Mouse (Mus musculus) heart, embryonic 10.5 days (tissue): ENCODE data around the gene Itga3. TPM values are rescaled to one million over a fixed set of nuclear protein-coding genes. Genes with fewer than 3 reads are reported as not detected.

Experiments used
- DNase-seq: peaks from one replicate; pipeline ENCODE4 v3.0.0-alpha.2; 2017; ENCODE audit warnings: low spot score
- H3K27ac ChIP-seq: fragments of 300-500 bp; sonication (generic); 2 replicates; pipeline ENCODE4 v1.5.1; 2016; ENCODE audit warnings: mild to moderate bottlenecking
- H3K27me3 ChIP-seq: fragments of 300-500 bp; sonication (generic); 2 replicates; pipeline ENCODE4 v1.6.1; 2016; ENCODE audit warnings: mild to moderate bottlenecking; ENCODE audit not compliant: poor library complexity, insufficient read depth, severe bottlenecking
- H3K36me3 ChIP-seq: fragments of 300-500 bp; sonication (generic); 2 replicates; pipeline ENCODE4 v1.6.1; 2016; ENCODE audit warnings: mild to moderate bottlenecking, moderate library complexity
- H3K4me1 ChIP-seq: fragments of 300-500 bp; sonication (generic); 2 replicates; pipeline ENCODE4 v1.6.1; 2016; ENCODE audit warnings: mild to moderate bottlenecking
- H3K4me3 ChIP-seq: fragments of 300-500 bp; sonication (generic); 2 replicates; pipeline ENCODE4 v1.5.1; 2016; ENCODE audit warnings: mild to moderate bottlenecking, moderate library complexity
- H3K9me3 ChIP-seq: fragments of 300-500 bp; sonication (generic); 2 replicates; pipeline ENCODE4 v1.6.1; 2016; ENCODE audit warnings: mild to moderate bottlenecking, moderate library complexity
- WGBS: fragments of 180-500 bp; shearing (Covaris S2); methylation state at CpG from one replicate; pipeline ENCODE4 v1.1.7; 2016; 5-methylcytosine and 5-hydroxymethylcytosine counted together
- polyA plus RNA-seq: library from polyadenylated mRNA; unstranded; fragments of >200 nt; fragmentation: Nextera tagmentation; extraction: Ambion mirVana; gene quantifications from 2 replicates; pipeline ENCODE4 v1.2.1, GENCODE M21; 2016

Itga3 gene
- polyA plus RNA-seq, 1 experiment from 2014 or later = 13.8 TPM

DNA sequence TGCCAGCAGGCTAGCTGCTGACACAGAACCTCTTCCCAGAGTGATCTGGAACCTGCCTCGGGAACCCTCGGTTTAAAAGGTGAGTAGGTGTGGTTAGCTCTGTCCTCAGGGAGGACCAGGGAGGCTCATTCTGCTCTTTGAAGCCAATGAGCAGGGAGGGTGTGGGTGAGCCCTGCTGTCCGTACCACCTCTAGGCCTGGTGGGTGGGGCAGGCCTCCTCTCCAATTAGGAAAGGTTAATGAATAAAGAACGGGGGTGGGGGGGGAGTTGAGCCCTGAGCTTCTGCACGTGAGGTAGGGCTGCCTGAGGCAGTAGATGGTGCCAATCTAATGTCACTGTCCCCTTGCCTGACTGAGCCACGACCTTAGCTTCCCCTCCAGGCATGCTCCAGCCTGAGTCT, 43.7 kb downstream of the Itga3 start:
- DNase-seq = no peak
- WGBS = 26% methylated on average over 6 of the region's 6 CpGs
- Histone ChIP-seq H3K4me1 (peaks cover 33% of the 10 kb centered on the region), H3K9me3 (no peaks in the 10 kb centered on the region), H3K36me3 (peaks cover 45% of the 10 kb centered on the region; the same call in 1 of the 2 replicates), H3K27ac (peak overlapping the region; percentile 53), H3K4me3 (no peak overlapping the region), H3K27me3 (peaks cover 56% of the 10 kb centered on the region)

DNA sequence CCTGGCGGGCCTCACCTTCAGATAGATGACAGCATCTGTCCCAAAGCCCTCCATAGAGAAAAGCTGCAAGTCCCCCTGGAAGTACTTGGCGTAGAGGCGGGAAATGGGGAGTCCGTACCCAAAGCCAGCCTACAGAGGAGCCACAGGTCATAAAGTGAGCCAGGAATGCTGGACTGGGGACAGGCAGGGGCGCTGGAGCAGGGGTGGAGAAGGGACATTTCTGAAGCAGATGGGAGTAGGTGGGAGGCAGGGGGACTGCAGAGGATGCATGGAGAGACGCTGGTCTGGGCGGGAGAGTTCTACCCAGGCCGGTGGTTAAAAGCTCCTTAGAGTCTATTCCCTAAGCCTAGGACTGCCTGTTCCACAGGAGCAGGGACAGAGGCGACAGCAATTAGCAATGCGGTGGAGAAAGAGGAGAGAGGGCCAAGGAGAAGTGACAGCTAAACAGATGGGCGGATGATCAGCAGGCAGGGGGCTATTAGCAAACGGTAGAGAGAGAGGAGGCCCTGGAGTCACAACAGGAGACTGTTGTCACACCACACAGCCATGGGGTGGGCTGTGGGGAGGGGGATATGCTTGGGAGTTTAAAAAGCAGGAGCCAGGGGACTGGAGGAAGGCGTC, 48.6 kb downstream of the Itga3 start:
- H3K4me1 ChIP-seq = peaks cover 27% of the 10 kb centered on the region
- peaks cover 41% of the 10 kb centered on the region for H3K27me3 ChIP-seq
- H3K36me3 ChIP-seq = peaks cover 65% of the 10 kb centered on the region
- WGBS = 27% methylated on average over 13 of the region's 13 CpGs
- H3K9me3 ChIP-seq = no peaks in the 10 kb centered on the region
- no peak overlapping the region for H3K27ac ChIP-seq
- H3K4me3 ChIP-seq = no peak overlapping the region
- DNase-seq = no peak

DNA sequence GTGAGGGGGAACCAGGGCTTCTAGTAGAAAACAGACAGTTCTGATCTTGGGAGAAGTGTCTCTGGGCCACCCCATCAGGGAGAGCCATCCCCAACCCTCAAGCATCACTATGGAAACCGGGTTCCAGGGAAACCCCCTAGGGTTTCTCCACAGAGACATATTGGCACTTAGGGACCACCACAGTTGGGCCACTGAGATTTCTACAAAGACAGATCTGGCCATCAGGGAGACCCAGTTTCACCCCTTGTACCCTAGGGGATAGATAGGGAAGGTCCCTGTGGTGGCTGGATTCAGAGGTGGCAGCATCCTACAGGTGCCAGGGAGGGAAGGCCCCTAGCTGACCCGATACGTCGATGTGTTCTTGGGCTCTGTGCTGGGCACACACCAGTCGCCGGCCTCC, 49.8 kb downstream of the Itga3 start:
- peaks cover 31% of the 10 kb centered on the region for H3K27me3 ChIP-seq
- WGBS = 72% methylated on average over 6 of the region's 6 CpGs
- H3K4me1 ChIP-seq = peaks cover 23% of the 10 kb centered on the region
- H3K36me3 ChIP-seq = peaks cover 72% of the 10 kb centered on the region
- DNase-seq = no peak
- H3K27ac ChIP-seq = no peak overlapping the region
- H3K4me3 ChIP-seq = no peak overlapping the region
- no peaks in the 10 kb centered on the region for H3K9me3 ChIP-seq

DNA sequence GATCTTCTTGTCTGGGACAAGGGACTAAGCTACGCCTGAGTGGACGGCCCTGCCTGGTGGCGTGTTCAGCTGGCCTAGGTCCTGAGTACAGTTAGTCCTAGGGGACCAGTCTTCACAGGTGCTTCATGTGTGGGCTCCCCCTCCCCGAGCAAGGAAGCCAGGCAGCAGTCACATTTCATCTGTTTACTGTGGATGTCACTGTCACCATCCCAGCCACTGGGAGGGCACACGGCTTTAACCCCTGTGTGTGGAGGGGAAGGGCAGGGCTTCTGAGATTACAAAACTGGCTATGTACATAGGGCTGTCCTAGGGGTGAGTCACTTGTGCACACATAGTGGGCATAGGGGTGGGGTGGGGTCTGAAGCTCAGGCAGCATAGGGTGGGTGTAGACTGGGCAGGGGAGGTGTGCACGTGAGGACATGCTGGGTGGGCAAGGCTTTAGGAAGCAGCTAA, 50.5 kb downstream of the Itga3 start:
- peaks cover 34% of the 10 kb centered on the region for H3K27me3 ChIP-seq
- no peaks in the 10 kb centered on the region for H3K9me3 ChIP-seq
- H3K4me3 ChIP-seq = no peak overlapping the region
- peaks cover 23% of the 10 kb centered on the region for H3K4me1 ChIP-seq
- H3K36me3 ChIP-seq = peaks cover 75% of the 10 kb centered on the region
- 79% methylated on average over 6 of the region's 6 CpGs for WGBS
- no peak overlapping the region for H3K27ac ChIP-seq
- DNase-seq = no peak

DNA sequence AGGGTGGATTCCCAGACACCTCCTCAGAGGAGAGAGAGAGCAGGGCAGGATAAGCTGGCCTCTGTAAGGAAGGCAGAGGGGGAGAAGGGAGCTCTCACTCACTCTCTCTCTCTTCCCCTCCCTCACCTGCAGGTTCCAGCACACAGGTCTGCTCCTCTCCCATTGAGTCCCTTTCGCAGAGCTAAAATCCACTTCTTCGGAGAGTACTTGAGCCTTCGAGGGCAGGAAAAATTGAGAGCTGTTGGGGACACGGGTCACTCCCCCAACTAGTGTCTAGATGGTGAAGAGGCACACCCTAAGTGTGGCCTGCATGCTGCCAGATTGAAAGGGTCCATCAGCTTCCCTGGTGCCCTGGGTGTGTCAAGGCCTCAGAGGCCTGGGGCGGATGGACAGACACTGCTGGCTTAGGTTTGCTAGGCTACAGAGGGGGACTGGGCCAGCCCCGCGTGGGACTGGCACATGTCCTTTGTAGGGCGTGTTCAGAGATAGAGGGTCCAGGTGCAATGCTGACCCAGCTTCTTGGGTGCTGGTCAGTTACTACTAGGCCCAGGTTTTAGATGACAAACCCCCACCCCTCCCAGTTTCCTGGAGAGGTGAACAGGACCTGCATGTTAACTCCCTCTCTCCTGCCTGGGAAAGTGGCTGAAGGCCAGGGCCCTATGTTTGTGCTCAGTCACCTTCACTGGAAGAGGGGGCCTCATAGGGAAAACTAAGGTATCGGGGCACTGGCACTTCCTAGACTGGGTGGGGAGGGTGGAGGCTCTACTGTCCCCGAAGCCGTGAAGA, 51.2 kb downstream of the Itga3 start:
- Histone ChIP-seq H3K4me1 (peaks cover 23% of the 10 kb centered on the region), H3K9me3 (no peaks in the 10 kb centered on the region), H3K27ac (no peak overlapping the region), H3K36me3 (peaks cover 82% of the 10 kb centered on the region), H3K4me3 (no peak overlapping the region), H3K27me3 (peaks cover 40% of the 10 kb centered on the region)
- 86% methylated on average over 11 of the region's 11 CpGs for WGBS
- no peak for DNase-seq

DNA sequence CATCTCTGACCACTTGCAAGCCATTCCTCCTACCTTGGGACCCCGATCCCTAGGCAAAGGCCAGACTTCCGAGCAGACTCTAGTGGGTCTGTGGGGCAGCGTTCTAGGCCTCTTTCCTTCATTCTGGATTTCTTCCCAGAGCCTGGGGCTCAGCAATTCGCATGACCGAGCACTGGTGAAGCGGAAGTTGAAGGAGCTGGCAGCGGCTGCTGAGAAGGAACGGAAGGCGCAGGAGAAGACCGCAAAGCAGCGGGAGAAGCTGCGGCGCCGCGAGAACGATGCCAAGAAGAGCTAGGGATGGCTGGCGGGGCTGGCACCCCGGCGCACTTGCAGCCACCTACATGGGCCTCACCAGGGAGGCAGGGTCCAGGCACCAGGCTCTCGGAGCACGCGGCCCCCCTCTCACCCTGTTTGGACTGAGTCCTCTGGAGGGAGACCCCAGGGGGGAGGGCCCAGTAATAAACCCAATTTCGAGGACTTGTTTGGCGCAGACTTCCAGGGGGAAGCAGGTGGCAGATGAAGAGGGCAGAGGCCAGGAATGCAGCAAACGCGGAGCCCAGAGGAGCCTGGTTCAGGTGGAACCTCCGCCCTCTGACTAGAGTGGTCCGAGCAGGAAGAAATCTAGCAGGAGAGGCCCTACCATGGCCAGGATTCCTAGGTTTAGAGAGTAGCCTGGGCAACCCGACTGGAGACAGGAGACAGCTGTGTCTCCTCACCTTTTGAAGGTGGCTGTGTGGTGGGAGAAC, 52.0 kb downstream of the Itga3 start:
- peaks cover 86% of the 10 kb centered on the region for H3K36me3 ChIP-seq
- H3K4me3 ChIP-seq = no peak overlapping the region
- peaks cover 48% of the 10 kb centered on the region for H3K27me3 ChIP-seq
- no peaks in the 10 kb centered on the region for H3K9me3 ChIP-seq
- 73% methylated on average over 29 of the region's 29 CpGs for WGBS
- H3K4me1 ChIP-seq = peaks cover 27% of the 10 kb centered on the region
- no peak for DNase-seq
- H3K27ac ChIP-seq = no peak overlapping the region

DNA sequence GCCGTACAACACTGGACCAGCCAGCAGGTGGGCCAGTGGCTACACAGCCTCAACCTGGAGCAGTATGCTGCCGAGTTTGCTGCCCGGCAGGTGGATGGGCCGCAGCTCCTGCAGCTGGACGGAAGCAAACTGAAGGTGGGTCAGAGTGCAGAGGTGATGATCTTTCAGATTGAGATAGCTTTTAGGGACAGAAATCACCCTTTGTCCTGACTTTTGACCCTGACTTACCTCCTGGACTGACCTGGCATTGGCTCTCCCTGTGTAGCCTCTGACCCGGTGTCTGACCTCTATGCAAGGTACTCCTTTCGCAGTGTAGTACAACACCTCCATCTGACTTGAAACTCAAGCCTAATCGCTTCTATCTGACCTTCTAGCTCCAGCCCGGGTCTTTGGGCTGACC, 53.1 kb downstream of the Itga3 start:
- Histone ChIP-seq H3K9me3 (no peaks in the 10 kb centered on the region), H3K4me1 (peaks cover 21% of the 10 kb centered on the region), H3K27me3 (peaks cover 55% of the 10 kb centered on the region), H3K27ac (no peak overlapping the region), H3K36me3 (peaks cover 88% of the 10 kb centered on the region), H3K4me3 (no peak overlapping the region)
- WGBS = 95% methylated on average over 9 of the region's 9 CpGs
- no peak for DNase-seq

DNA sequence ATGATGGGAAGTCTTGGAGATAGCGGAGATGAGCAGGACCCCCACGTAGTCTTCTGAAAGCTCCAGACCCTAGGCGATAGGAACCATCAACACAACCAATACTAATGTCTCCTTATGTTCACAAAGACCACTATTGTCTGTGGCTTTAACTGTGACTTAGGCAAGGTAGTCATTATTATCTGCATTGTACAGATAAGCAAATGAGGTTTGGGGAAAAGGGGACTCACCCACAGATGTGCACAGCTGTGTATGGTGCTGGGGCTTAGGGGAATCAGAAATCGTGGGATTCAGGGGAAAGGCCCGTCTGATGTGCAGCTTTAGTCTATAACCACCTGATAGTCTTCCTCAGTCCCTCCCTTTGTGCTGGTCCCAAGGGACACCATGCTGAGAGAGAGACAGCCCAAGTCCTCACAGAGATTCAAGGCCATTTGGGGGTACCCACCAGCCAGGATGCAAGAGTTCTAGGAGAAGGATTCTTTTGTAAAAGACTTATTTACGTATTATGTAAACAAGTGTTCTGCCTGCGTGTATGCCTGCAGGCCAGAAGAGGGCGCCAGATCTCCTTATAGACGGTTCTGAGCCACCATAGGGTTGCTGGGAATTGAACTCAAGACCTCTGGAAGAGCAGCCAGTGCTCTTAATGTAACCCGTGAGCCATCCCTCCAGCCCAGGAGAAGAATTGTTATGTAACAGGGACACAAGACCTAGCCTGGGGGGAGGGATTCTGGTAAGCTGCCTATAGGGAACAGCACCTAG, 54.2 kb downstream of the Itga3 start:
- Histone ChIP-seq H3K9me3 (no peaks in the 10 kb centered on the region), H3K27me3 (peaks cover 52% of the 10 kb centered on the region), H3K36me3 (peaks cover 89% of the 10 kb centered on the region), H3K4me1 (peaks cover 24% of the 10 kb centered on the region), H3K27ac (no peak overlapping the region), H3K4me3 (no peak overlapping the region)
- DNase-seq = no peak
- WGBS = 73% methylated on average over 10 of the region's 10 CpGs

DNA sequence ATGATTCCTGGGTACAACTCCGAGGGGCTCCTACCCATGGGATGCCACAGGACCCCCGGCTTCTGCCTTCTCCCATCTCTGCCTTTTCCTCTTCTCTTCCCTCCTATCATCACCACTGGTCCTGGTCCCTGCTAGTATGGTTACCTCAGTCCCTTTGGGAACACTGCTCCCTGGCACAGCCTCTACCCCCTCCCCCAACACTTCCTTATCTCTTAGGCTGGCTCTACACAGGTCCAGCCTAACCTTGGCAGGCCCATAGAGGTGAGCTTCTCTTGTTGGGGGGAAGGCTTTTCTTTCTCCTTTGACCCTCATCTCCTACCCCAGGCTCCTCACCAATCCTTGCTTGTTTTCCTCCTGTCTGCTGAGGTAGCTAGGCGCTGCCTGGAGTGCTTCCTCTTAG, 61.1 kb downstream of the Itga3 start:
- Histone ChIP-seq H3K27me3 (peaks cover 26% of the 10 kb centered on the region), H3K4me1 (peaks cover 51% of the 10 kb centered on the region), H3K36me3 (peaks cover 51% of the 10 kb centered on the region), H3K9me3 (no peaks in the 10 kb centered on the region), H3K4me3 (peak overlapping the region; percentile 29; the same call in 1 of the 2 replicates), H3K27ac (peak overlapping the region; percentile 81)
- no peak for DNase-seq
- 50% methylated on average over 3 of the region's 3 CpGs for WGBS

DNA sequence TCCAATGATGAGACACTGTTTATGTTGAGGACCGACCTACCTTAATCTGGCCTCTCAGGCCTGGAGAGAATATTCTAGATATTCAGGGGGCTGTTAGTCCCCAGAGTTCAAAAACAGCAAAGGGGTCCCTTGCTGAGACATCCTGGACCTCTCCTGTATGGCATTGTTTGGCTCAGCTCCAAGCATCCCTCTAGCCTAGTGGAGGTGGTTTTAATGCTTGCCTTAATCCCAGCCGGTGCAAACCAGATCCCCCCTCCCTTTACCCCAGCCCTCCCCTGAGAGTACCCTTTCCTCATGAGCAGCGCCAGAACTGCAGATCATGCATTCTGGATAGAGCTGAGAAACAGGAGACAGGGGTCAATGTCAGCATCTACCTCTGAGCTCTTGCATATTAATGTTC, 64.1 kb downstream of the Itga3 start:
- 44% methylated on average over 3 of the region's 3 CpGs for WGBS
- H3K4me1 ChIP-seq = peaks cover 67% of the 10 kb centered on the region
- no peak overlapping the region for H3K4me3 ChIP-seq
- peaks cover 23% of the 10 kb centered on the region; the same call in 1 of the 2 replicates for H3K36me3 ChIP-seq
- H3K27me3 ChIP-seq = no peaks in the 10 kb centered on the region
- no peak for DNase-seq
- peak overlapping the region; percentile 69 for H3K27ac ChIP-seq
- no peaks in the 10 kb centered on the region for H3K9me3 ChIP-seq

DNA sequence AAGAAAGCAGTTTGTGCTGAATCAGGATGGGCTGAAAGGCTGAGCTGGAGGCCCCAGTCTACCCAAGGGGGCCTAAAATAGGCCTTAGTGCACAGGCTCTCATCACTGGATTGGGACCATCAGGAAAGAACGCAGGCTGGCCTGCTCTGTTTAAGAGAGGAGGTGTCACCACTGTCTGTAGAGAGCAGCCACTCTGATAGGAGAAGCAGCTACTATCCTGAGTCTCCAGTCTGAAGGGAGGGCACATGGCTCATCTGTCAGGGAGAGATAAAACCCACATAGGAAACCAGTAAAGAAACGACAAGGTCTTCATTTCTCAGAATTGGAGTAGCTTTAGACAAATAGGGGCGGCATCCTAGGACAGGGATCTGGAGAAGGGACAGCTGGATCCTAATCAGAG, 64.5 kb downstream of the Itga3 start:
- Histone ChIP-seq H3K27ac (peak overlapping the region; percentile 94), H3K4me1 (peaks cover 67% of the 10 kb centered on the region), H3K4me3 (peak overlapping the region; percentile 80), H3K36me3 (peaks cover 19% of the 10 kb centered on the region; the same call in 1 of the 2 replicates), H3K27me3 (no peaks in the 10 kb centered on the region), H3K9me3 (no peaks in the 10 kb centered on the region)
- 35% methylated on average over 3 of the region's 3 CpGs for WGBS
- DNase-seq = peak; percentile 93

DNA sequence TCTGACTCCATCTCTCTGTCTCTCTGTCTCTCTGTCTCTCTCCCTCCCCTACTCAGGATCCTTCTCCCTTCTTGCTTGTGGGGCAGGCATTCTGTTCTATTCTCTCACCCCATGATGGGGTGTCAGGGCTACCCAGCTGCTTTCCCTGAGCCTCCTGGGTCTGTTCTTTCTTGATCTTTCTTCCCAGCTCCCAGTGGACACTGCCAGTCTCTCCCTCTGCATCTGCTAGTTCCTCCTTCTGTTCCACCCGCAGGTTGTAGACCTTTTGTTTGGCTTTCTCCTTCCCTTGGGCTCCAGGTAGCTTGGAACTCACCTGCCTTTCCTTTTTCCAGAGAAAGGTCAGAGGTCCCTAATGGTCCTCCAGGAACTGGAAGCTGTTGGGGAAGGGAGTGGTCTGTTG, 65.2 kb downstream of the Itga3 start:
- DNase-seq = no peak
- Histone ChIP-seq H3K9me3 (no peaks in the 10 kb centered on the region), H3K4me3 (peak overlapping the region; percentile 80), H3K4me1 (peaks cover 73% of the 10 kb centered on the region), H3K27ac (peak overlapping the region; percentile 94), H3K36me3 (peaks cover 13% of the 10 kb centered on the region; the same call in 1 of the 2 replicates), H3K27me3 (no peaks in the 10 kb centered on the region)
- 17% methylated on average over 1 of the region's 1 CpGs for WGBS
